Mouse (Mus musculus) right cerebral cortex, postnatal 14 days (tissue): ENCODE data around the gene Dgki.

Experiments used
- DNase-seq: peaks from one replicate; pipeline ENCODE4 v3.0.0; 2022

Gene Dgki

GRCm38 (mm10) chr6:37057536-37057935 is 242.4 kb downstream of the Dgki start:
- no peak for DNase-seq

DNA sequence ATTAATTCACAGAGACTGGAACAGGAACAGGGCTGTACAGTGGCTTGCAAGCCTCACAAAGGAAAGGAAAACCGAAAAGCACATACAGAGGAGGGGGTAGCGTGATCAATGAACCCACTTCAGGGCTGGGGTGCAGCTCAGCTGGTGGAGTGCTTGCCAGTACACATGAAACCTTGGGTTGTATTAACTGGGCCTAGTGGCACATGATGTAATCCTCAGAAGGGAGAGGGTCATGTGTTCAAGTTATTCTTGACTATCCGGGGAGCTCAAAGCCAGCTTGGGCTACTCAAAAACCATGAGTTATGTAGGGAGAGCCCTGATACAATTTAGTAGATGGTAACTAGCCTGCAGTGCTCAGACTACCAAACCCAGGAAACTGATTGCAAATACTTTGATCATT is 244.3 kb downstream of the Dgki start:
- no peak for DNase-seq

- DNase-seq: no peak
Observed at GRCm38 (mm10) chr6:37055128-37055527, 244.9 kb downstream of the Dgki start.

DNA sequence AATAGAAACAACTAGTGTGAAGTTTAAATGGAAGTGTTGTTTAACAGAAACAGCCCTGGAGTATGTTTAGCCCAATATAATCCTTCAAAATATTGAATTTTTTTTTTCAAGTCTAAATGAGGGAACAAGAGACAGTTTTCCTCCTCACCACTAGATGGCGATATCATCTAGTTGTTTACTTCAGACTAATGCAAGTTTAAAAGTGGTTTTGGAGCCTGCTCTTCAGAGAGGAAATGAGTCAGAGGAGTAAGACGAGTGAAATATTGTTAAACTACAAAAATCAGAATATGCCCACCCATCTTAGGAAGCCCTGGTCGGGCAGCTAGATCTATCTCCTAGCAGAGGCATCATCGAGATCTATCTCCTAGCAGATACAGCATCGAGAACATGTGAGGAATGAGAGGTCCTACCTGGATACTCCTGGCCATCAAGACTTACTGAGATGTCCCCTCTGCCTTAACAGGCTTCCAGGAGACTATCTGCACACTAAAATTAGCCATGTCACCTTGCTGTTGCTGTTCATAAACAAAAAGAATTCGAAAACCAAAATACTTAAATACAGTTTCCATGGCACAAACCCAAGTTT is 245.5 kb downstream of the Dgki start:
- DNase-seq: no peak

DNA sequence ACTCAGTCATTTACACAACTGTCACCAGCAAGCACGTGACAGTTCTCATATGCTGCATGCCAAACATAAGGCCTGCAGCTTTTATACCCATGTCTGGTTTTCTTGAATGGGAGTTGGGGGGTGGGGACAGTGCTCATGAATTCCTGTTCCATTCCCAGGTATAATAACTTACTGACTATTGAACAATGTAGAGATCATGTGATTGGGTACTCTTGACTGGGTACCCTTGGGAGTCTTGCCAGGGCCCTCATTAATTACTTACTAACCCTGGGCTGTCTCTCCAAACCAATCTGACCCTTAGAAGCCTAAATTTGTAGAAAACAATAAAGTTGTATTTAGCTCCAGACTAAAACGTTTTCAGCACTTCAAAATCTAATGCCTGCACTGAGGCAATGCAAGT is 246.6 kb downstream of the Dgki start:
- no peak for DNase-seq

DNA sequence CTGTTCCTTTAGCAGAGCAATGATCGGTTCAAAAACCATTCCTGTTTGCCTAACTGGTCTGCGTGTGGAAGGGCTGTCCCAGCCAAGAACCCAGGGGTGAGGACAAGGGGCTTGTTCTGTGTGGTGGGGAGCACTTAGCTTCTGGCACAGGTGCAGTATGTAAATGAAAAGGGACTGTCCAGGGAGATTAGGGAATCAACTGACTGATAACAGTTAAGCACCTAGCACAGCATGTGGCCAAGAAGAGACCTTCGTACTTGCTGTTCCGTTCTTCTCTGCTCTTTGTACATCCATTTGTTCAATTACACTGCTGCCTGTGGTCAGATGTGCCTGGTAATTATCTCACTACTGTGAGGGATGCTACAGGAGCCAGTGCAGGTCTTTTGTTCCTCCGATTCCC is 248.3 kb downstream of the Dgki start:
- no peak for DNase-seq

GRCm38 (mm10) chr6:37051150-37051549 is 248.8 kb downstream of the Dgki start:
- DNase-seq: no peak

- DNase-seq: no peak
Observed at GRCm38 (mm10) chr6:37047611-37048129, 252.3 kb downstream of the Dgki start.

- DNase-seq: peak; percentile 52
Observed at GRCm38 (mm10) chr6:37046152-37046788, 253.7 kb downstream of the Dgki start.

DNA sequence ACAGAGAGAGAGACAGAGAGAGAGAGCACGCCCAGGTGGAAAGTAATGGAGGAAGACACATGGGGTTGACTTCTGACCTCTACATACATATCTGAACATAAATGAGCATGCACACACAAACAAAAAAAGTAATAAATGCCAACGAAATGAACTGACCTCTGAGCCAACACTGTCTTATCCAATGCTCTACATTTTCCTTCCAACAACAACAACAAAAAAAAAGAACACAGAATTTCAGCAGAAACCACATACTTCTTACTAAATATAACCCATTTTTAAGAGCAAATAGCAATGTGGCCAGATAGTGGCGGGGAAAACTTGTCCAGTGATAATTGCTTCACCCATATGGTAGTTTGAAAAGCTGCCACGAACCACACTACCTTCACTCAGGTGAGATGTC is 255.2 kb downstream of the Dgki start:
- no peak for DNase-seq

DNA sequence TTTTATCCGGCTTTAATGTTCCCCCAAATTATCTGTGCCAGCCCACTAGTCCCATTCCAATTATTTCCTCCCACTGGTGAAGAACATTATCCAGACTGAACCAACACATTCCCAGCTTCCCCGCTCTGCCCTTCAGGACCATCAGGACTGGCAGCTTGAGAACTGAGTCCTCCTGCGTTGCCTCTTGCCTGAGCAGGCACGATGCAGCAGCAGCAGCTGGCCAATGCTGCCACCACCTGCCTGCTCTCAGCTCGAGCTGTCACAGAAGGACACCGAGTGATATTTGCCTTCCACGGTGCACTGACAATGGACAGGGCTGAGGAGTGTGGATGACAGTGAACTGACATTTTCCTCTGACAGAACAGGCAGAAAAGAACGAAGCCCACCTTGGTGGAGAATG is 261.5 kb downstream of the Dgki start:
- peak; percentile 33 for DNase-seq

DNA sequence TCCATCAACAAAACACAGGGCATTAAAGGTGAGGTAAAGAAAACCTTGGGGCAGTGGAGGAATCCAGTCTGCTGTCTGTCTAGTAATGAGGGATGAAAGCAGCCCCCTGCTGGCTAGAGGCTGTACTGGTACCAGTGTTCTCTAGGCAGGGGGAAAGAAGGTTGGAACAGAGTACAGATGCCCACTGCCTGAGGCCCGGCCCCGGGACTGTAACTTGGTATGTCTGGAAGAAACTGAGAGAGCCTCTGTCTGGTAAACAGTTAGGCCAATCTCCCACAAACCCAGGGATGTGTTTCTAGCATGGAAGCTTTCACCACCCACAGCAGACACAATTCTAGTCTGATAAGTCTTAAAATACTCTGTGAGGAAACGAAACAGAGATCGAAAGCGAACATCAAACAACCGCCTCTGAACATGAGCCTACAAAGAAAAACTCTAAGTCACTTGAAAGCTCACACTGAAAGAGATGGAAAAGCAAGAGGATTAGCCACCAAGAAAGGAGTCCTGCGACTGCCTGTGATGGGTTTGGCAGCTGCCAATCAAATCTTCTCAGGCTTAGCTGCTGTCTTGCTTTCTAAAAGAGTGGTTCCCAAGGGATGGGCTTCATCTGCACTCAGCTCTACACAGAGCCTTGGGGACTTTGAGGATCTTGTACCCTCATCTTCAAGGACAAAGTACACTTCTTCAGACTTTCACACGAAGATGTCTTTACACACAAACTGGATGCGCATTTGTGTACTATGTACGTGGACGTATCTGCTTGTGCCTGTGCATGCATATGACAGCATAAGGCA is 262.7 kb downstream of the Dgki start:
- DNase-seq: peak; percentile 54

GRCm38 (mm10) chr6:37035681-37036080 is 264.3 kb downstream of the Dgki start:
- DNase-seq: no peak

DNA sequence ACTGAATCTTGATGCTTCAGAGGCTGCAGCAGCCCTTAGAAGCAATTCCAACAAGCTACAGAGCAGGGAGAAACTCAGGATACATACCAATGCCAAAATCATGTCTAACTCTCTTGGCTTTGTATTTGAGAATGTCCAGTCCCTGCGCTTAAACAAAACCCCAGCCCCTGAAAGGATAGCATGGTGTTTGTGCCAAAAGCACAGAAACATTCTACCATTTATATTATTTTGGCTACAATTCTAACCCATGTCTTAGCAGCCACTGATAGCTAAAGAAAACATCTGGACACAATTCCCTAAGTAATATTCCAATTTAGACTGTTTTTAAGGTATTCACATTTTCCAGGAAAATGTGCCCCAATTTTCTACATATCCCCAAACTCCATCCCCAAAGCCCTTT is 269.0 kb downstream of the Dgki start:
- no peak for DNase-seq

DNA sequence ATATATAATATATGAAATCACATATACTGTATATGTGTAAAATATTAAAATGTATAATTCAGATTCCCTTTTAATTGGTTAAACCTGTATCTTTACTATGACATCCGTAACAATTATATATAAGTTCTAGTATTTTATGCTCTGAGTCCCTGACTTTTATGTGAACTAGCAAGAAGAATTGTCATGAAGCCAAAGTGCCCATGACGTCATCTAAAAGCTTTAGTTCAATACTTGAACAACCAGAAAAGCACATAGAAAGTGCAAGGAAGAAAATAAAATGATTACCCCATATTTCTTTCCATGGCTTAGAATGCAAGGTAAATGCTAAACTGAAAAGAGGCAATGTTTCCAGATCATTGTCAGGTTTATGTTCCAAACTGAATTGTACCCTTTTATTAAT is 269.6 kb downstream of the Dgki start:
- DNase-seq: no peak

DNA sequence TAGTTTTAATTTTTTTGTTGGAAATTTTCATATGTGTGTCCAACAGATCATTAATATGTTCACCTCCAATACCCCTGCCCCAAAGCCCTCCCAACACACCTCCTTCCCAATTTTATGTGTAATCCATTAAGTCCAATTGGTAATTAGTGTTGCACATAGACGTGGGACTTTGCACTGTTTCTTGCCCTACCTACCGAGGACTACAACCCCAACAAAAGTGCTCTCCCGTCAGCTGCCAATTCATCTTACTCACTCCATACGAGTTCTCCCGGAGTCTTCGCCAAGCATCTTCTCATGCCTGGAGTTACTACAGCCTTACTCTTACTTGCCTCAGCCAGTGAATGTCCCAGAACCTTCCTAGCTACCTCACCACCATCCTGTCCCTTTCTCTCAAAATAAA is 271.1 kb downstream of the Dgki start:
- DNase-seq: no peak

DNA sequence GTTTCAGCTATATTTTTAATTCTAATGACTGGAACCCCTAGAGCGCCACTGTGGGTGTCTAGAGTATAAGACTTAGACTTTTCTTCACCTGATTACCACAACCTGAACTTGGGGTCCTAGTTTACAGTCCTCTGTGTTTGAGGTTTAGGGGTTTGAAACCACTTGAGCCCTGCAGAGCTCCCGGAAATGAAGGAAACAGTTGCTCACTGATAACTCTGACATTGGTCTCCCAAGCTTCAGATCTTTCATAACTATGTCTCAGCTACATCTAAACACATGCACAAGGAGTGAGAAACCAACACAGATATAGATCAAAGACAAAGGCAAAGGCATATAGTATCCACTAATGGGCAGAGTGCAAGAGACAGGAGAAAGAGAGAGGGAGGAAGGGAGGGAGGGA is 271.7 kb downstream of the Dgki start:
- no peak for DNase-seq

GRCm38 (mm10) chr6:37026343-37027243 is 273.4 kb downstream of the Dgki start:
- DNase-seq: no peak

DNA sequence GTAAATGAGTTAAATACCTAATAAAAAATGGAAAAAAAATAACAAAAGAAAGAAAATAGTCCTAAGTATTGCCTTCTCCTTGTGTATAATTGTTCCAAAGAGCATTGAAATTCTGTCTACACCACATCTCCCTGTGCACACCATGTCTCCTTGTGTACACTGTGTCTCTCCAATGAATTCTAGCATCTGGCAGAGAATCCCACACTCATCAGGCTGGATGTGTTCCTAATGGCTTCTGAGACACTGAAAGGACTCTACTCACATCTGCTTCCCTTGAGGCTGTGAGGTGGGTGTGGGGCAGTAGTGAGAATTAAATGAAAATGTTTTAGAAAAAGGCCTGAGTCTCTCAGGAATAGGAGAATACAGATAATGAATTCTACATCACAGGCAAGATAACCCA is 283.9 kb downstream of the Dgki start:
- DNase-seq: no peak

- no peak for DNase-seq
Observed at GRCm38 (mm10) chr6:37011597-37011996, 288.4 kb downstream of the Dgki start.

DNA sequence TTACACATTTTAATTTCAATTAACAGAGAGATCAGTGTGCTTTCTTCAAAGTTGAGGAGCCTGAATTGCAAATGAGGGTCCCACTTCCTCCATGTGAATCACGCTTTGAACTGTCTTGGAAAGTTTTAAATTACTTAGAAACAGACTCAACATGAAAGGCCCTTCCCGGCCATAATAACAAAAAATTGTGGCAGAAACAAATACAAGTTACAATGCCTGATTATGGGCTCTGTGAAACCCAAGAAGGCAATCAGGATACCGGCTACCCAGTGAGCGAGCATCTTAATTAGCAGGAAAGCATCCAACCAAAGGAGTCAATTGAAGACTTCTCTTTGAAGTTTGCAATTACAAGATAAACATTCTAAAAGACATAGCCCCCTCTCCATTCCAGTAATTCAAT is 292.4 kb downstream of the Dgki start:
- DNase-seq: no peak

GRCm38 (mm10) chr6:37004914-37005313 is 295.1 kb downstream of the Dgki start:
- DNase-seq: no peak

DNA sequence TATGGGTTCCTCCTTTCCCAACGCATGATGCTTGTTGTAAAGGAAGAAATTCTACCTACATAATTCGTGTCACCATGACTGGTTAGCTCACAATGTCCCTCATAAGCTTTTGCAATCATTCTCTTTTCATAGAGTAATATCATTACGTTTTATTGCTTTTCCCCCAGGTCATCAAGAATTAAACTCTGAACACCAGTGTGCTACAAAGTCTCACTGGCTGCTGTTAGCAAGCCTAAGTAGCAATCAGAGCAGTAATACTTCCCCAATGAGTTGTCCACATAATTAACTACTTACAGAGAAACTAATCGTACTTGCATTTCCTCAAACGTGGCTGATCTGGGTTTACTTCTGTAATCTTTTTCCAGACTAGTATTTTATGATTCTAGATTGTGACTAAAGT is 296.7 kb downstream of the Dgki start:
- no peak for DNase-seq
